Mouse (Mus musculus): Measurements from ENCODE around the gene Syngr3. TPM values are rescaled to one million over a fixed set of nuclear protein-coding genes. Genes with fewer than 3 reads are reported as not detected.
A peak's percentile ranks its signal among the peaks of the same experiment; 100 is the strongest.

Syngr3 gene
- polyA plus RNA-seq (2014; fragmentation: Nextera tagmentation; extraction: Ambion mirVana): 7.7 and 8.2 TPM in 2 replicates

DNA sequence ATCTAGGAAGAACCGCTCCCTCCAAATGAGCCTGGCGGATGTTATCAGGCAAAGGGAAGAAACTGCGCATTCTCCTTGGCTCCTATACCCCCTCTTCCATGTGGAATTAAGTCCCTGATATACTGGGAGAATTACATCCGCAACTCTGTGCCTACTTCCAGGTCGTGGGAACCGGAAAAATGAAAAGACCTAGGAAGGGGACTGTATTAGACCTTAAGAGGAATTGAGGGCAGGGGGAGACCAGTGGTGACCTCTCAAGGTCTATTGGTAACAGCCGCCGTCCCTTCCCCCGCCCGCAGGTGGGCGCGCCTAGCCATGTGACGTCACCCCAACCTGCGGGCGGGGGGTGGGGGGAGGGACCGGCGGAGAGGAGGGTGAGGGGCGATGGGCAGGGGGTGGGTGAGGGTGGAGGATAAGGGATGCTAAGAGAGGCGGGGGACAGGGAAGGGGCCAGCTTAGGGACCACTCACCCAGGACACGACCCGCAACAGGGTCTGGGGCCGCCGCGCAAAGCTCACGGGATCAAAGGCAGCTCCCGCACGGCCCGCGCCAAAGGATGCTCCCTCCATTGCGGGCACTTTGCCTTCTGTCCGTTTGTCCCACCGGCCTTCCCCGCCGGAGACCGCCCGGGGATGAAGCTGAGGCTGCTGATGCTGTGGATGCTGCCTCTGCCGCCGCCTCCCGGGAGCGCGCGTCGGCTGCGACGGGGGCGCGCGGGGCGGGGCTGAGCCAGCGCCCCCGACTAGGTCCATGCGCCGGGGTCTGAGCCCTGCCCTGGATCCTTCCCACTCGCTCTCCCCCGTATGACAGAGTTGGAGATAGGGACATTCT, at the start of gene Syngr3:
Syngr3 (minus strand) TSS at position 705 of the 831 bp plus-strand sequence.
- DNase-seq (ENCODE audit: low spot score): no peak
- Histone ChIP-seq H3K4me2 (ENCODE audit: low read depth, low read length) (peak within 1 kb of the TSS; percentile 92), H3K27ac (replicated peaks; ENCODE audit: low read depth, low read length) (no peak within 1 kb of the TSS), H3K27me3 (replicated peaks; ENCODE audit: control insufficient read depth, insufficient read depth, low read length) (peaks cover 40% of the 10 kb centered on the region), H3K9me3 (ENCODE audit: control insufficient read depth, low read length) (no peaks in the 10 kb centered on the region), H3K36me3 (ENCODE audit: control insufficient read depth, insufficient read depth, low read length) (peaks cover 19% of the 10 kb centered on the region), H3K4me3 (ENCODE audit: low read depth, low read length) (peak within 1 kb of the TSS; percentile 55), H3K9ac (ENCODE audit: low read depth, low read length) (peak within 1 kb of the TSS; percentile 69), H3K4me1 (ENCODE audit: control insufficient read depth, insufficient read depth, low read length) (peaks cover 9% of the 10 kb centered on the region)
- WGBS: under 1% methylated on average over 37 of the region's 55 CpGs
- ATAC-seq (ENCODE audit: low read depth): peak; percentile 15; the same call in 1 of the 2 replicates

DNA sequence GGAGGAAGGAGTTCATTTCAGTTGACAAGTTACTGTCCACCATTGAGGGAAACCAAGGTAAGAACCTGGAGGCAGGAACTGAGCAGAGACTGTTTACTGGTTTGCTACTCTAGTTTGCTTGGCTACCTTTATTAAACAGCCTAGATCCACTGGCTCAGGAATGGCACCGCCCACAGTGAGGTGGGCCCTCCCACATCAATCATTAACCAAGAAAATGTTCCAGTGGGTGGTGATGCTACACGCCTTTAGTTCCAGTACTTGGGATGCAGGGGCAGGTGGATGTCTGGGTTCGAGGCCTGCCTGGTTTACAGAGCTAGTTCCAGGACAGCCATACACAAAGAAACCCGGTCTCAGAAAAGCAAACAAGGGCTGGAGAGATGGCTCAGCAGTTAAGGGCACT, 48.5 kb upstream of the Syngr3 start:
- Histone ChIP-seq H3K9ac (ENCODE audit: low read depth, low read length) (no peak overlapping the region), H3K4me1 (ENCODE audit: control insufficient read depth, insufficient read depth, low read length) (peaks cover 10% of the 10 kb centered on the region), H3K27me3 (replicated peaks; ENCODE audit: control insufficient read depth, insufficient read depth, low read length) (no peaks in the 10 kb centered on the region), H3K27ac (replicated peaks; ENCODE audit: low read depth, low read length) (no peak overlapping the region), H3K4me2 (ENCODE audit: low read depth, low read length) (no peak overlapping the region), H3K9me3 (ENCODE audit: control insufficient read depth, low read length) (no peaks in the 10 kb centered on the region), H3K36me3 (ENCODE audit: control insufficient read depth, insufficient read depth, low read length) (0 out of 2 replicates have a peak, but pooled peaks cover 10% of the 10 kb centered on the region), H3K4me3 (ENCODE audit: low read depth, low read length) (no peak overlapping the region)
- no peak for ATAC-seq (ENCODE audit: low read depth)
- DNase-seq (ENCODE audit: low spot score): no peak
- 79% methylated on average over 4 of the region's 4 CpGs for WGBS

- peak overlapping the region; percentile 61 for H3K4me3 ChIP-seq (ENCODE audit: low read depth, low read length)
- H3K36me3 ChIP-seq (ENCODE audit: control insufficient read depth, insufficient read depth, low read length): 0 out of 2 replicates have a peak, but pooled peaks cover 10% of the 10 kb centered on the region
- no peak for ATAC-seq (ENCODE audit: low read depth)
- no peaks in the 10 kb centered on the region for H3K9me3 ChIP-seq (ENCODE audit: control insufficient read depth, low read length)
- no peaks in the 10 kb centered on the region for H3K27me3 ChIP-seq (replicated peaks; ENCODE audit: control insufficient read depth, insufficient read depth, low read length)
- WGBS: 21% methylated on average over 8 of the region's 8 CpGs
- peak overlapping the region; percentile 66 for H3K9ac ChIP-seq (ENCODE audit: low read depth, low read length)
- no peak for DNase-seq (ENCODE audit: low spot score)
- H3K4me1 ChIP-seq (ENCODE audit: control insufficient read depth, insufficient read depth, low read length): peaks cover 10% of the 10 kb centered on the region
- no peak overlapping the region for H3K27ac ChIP-seq (replicated peaks; ENCODE audit: low read depth, low read length)
- H3K4me2 ChIP-seq (ENCODE audit: low read depth, low read length): peak overlapping the region; percentile 90
Observed at GRCm38 (mm10) chr17:24737135-24737810, 47.5 kb upstream of the Syngr3 start.

DNA sequence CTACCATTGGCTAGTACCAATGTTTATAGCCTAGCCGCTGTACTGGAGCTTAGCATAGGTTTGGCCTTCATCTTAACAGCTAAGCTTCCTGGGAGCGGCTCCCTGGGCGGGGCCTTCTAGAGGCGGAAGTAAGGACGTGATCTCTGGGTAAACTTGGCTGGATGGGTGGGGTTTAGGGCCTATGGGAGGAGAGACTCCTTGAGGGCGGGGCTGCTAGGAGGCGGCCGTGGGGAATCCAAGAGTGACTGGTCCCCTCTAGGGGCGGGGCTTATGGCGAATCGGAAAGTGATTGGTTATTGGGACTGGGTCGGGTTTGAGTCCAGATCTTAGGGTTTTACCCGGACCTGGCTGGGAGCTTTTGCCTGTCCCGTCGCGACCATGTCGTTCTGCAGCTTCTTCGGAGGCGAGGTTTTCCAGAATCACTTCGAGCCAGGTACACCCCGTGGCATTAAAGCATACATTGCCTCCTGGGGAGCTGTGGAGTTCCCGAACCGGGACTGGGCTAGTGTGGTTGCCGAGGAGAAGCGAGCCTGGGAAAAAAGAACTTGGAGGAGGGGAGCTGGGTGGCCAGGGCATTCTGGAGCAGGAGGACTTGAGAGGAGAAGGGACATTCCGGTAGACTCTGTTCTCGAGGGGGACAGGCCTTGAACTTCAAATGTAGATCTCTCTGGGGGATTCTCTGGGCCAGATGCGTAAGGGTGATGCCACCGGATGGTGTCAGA, 46.7 kb upstream of the Syngr3 start, which contains the start of gene Msrb1:
Msrb1 (plus strand) TSS at position 313 of the 722 bp plus-strand sequence.
- DNase-seq (ENCODE audit: low spot score) (peak; percentile 100), ATAC-seq (ENCODE audit: low read depth) (peak; percentile 97)
- Histone ChIP-seq H3K36me3 (ENCODE audit: control insufficient read depth, insufficient read depth, low read length) (0 out of 2 replicates have a peak, but pooled peaks cover 10% of the 10 kb centered on the region), H3K9me3 (ENCODE audit: control insufficient read depth, low read length) (no peaks in the 10 kb centered on the region), H3K4me2 (ENCODE audit: low read depth, low read length) (peak within 1 kb of the TSS; percentile 90), H3K27ac (replicated peaks; ENCODE audit: low read depth, low read length) (peak within 1 kb of the TSS; percentile 65; the same call in 1 of the 2 replicates), H3K27me3 (replicated peaks; ENCODE audit: control insufficient read depth, insufficient read depth, low read length) (no peaks in the 10 kb centered on the region), H3K4me3 (ENCODE audit: low read depth, low read length) (peak within 1 kb of the TSS; percentile 61), H3K4me1 (ENCODE audit: control insufficient read depth, insufficient read depth, low read length) (peaks cover 10% of the 10 kb centered on the region), H3K9ac (ENCODE audit: low read depth, low read length) (peak within 1 kb of the TSS; percentile 66)
- 2% methylated on average over 27 of the region's 29 CpGs for WGBS

DNA sequence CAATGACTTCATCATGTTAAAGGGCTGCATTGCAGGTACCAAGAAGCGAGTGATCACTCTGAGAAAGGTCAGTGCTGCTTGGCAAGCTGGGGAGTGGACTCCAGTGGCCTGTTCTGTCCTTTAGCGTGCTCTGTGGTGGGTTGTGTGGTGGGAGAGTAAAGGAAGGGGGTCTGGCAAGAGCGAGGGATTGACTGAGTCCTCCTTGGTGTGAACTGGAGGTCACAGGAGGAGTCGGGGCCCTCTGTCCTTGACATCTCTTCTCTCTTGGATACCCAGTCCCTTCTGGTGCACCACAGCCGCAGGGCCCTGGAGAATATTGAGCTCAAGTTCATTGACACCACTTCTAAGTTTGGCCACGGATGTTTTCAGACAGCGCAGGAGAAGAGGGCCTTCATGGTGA, 45.7 kb upstream of the Syngr3 start:
- H3K9ac ChIP-seq (ENCODE audit: low read depth, low read length): no peak overlapping the region
- DNase-seq (ENCODE audit: low spot score): no peak
- no peaks in the 10 kb centered on the region for H3K9me3 ChIP-seq (ENCODE audit: control insufficient read depth, low read length)
- H3K27me3 ChIP-seq (replicated peaks; ENCODE audit: control insufficient read depth, insufficient read depth, low read length): no peaks in the 10 kb centered on the region
- no peak overlapping the region for H3K27ac ChIP-seq (replicated peaks; ENCODE audit: low read depth, low read length)
- 90% methylated on average over 7 of the region's 7 CpGs for WGBS
- H3K36me3 ChIP-seq (ENCODE audit: control insufficient read depth, insufficient read depth, low read length): 0 out of 2 replicates have a peak, but pooled peaks cover 3% of the 10 kb centered on the region
- no peak overlapping the region for H3K4me3 ChIP-seq (ENCODE audit: low read depth, low read length)
- peak overlapping the region; percentile 90; the same call in 1 of the 2 replicates for H3K4me2 ChIP-seq (ENCODE audit: low read depth, low read length)
- peaks cover 10% of the 10 kb centered on the region for H3K4me1 ChIP-seq (ENCODE audit: control insufficient read depth, insufficient read depth, low read length)
- no peak for ATAC-seq (ENCODE audit: low read depth)

DNA sequence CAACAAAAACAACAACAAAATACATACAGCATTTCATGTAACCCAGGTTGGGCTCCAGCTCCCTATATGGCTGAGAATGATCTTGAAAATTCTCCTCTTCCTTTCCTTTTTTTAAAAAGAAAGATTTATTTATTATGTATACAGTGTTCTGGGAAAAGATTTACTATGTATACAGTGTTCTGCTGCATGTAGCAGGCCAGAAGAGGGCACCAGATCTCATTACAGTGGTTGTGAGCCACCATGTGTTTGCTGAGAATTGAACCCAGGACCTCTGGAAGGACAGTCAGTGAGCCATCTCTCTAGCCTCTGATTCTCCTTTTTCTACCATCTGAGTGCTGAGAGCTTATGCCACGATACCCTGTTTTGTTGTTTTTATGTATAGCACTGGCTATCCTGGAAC, 44.8 kb upstream of the Syngr3 start:
- Histone ChIP-seq H3K9me3 (ENCODE audit: control insufficient read depth, low read length) (no peaks in the 10 kb centered on the region), H3K9ac (ENCODE audit: low read depth, low read length) (no peak overlapping the region), H3K4me3 (ENCODE audit: low read depth, low read length) (no peak overlapping the region), H3K4me1 (ENCODE audit: control insufficient read depth, insufficient read depth, low read length) (peaks cover 10% of the 10 kb centered on the region), H3K4me2 (ENCODE audit: low read depth, low read length) (no peak overlapping the region), H3K27ac (replicated peaks; ENCODE audit: low read depth, low read length) (no peak overlapping the region), H3K27me3 (replicated peaks; ENCODE audit: control insufficient read depth, insufficient read depth, low read length) (no peaks in the 10 kb centered on the region), H3K36me3 (ENCODE audit: control insufficient read depth, insufficient read depth, low read length) (no peaks in the 10 kb centered on the region)
- ATAC-seq (ENCODE audit: low read depth) (no peak), DNase-seq (ENCODE audit: low spot score) (no peak)
- 73% methylated on average over 1 of the region's 1 CpGs for WGBS

- WGBS: 86% methylated on average over 21 of the region's 21 CpGs
- no peak overlapping the region for H3K4me2 ChIP-seq (ENCODE audit: low read depth, low read length)
Observed at GRCm38 (mm10) chr17:24733434-24734050, 43.8 kb upstream of the Syngr3 start.

More at GRCm38 (mm10) chr17:24733434-24734050, 43.8 kb upstream of the Syngr3 start:
- Histone ChIP-seq H3K27me3 (replicated peaks; ENCODE audit: control insufficient read depth, insufficient read depth, low read length) (no peaks in the 10 kb centered on the region), H3K4me3 (ENCODE audit: low read depth, low read length) (no peak overlapping the region), H3K27ac (replicated peaks; ENCODE audit: low read depth, low read length) (no peak overlapping the region), H3K4me1 (ENCODE audit: control insufficient read depth, insufficient read depth, low read length) (peaks cover 10% of the 10 kb centered on the region), H3K9me3 (ENCODE audit: control insufficient read depth, low read length) (no peaks in the 10 kb centered on the region), H3K9ac (ENCODE audit: low read depth, low read length) (no peak overlapping the region), H3K36me3 (ENCODE audit: control insufficient read depth, insufficient read depth, low read length) (no peaks in the 10 kb centered on the region)
- no peak for ATAC-seq (ENCODE audit: low read depth)
- DNase-seq (ENCODE audit: low spot score): no peak

All from embryonic facial prominence, embryonic 14.5 days (tissue).